ENCODE assay signal across 9 mouse cellular contexts in the genomic region with DNA sequence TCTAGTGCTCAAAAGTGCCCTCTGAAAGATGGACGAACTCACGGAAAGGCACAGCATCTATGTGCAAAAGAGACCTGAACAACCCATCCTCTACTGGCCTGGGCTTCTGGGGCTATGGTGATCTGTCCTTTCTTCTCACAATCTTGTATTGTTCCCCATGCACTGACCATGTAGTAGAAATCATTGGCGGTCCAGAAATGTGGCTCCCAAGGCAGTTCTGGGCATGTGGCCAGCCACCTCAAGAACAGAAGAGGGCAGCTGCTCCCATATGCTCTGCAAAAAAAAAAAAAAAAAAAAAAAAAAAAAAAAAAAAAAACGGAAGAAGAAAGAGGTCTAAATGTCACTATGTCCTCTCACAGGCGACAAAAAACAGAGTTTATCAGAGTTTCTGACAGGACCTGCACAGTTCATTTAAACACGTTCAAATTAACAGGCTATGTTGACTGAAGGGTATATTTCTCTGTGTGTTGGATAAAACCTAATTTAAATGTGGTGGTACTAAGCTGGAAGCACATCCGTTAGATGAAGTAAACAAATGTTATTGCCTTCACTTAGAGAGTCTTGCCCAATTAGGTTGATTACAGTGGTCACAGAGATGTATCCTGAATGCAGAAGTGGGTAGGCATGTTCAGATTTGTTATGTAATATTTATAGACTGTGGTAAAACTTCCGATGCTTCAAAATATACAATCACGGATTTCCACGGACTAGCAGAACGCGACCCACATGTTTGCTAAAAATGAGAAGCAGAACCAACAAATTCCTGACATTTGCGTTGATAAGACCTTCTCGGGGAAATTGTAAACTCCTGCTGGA.
A peak's percentile ranks its signal among the peaks of the same experiment; 100 is the strongest.
DNase-seq lines count a peak whose midpoint lies in the region; ATAC-seq lines count a peak whose summit lies in the region.
"Had no signal": no experiment of that assay in that cellular context is flagged by ENCODE, and none has a peak within 500 bp of the region (broad histone marks: within the 10 kb centered on the region; RNA-seq: fewer than 3 reads in every experiment).

No protein-coding gene starts in this region.

- no peak for ATAC-seq in midbrain, embryonic 11.5 days (ENCODE audit: low FRiP score)

- H3K36me3 ChIP-seq in midbrain, embryonic 11.5 days (ENCODE audit: control insufficient read depth, insufficient read depth, low read length) = no peaks in the 10 kb centered on the region

- no peak overlapping the region for H3K4me3 ChIP-seq in midbrain, embryonic 11.5 days (ENCODE audit: low read depth, low read length)
- H3K4me3 ChIP-seq: erythroblast, embryonic 14.5 days had no signal

- no peak overlapping the region for H3K9ac ChIP-seq in midbrain, embryonic 11.5 days (ENCODE audit: low read length)

- no peaks in the 10 kb centered on the region for H3K4me1 ChIP-seq in midbrain, embryonic 11.5 days (ENCODE audit: control insufficient read depth, insufficient read depth, low read length)

- H3K4me2 ChIP-seq in midbrain, embryonic 11.5 days = no peak overlapping the region

- 90% methylated on average over 14 of the region's 14 CpGs for WGBS in midbrain, embryonic 11.5 days

- no peaks in the 10 kb centered on the region for H3K9me3 ChIP-seq in midbrain, embryonic 11.5 days (ENCODE audit: control insufficient read depth, low read length)

- intact Hi-C loops in heart, postnatal 14 days (cut with DNase I) = loop anchor here (10.0 kb wide), 1 partner anchor 1009 kb away; no protein-coding TSS in a partner anchor

- no peak overlapping the region for H3K27ac ChIP-seq in midbrain, embryonic 11.5 days (ENCODE audit: low read depth, low read length)

- no peaks in the 10 kb centered on the region for H3K27me3 ChIP-seq in midbrain, embryonic 11.5 days (ENCODE audit: control insufficient read depth, insufficient read depth, low read length)

- DNase-seq in adrenal gland, adult (ENCODE audit: inconsistent age in 2 of 2, low spot score in 1 of 2) = peak; percentile 32 to 51
- DNase-seq in adrenal gland, adult 8-10 months = no peak
- DNase-seq in ovary, adult 18-20 months (ENCODE audit: low spot score) = peak; percentile 8
- DNase-seq in ovary, postnatal 10 days (ENCODE audit: low spot score) = no peak
- DNase-seq in heart, postnatal 14 days = peak; percentile 73 to 76
- peak; percentile 14 for DNase-seq in retina, postnatal 7 days (ENCODE audit: low read depth, low spot score)
- DNase-seq in B cell, adult 2 months = no peak
- DNase-seq in midbrain, embryonic 11.5 days (ENCODE audit: low spot score, missing footprints) = no peak

Comparison
In these comparisons a context has a peak if more than half of its experiments do, and no peak if none do; other contexts are left out.
1. DNase-seq: peak in adrenal gland, adult (2 of 2), ovary, adult 18-20 months (single experiment), heart, postnatal 14 days (2 of 2) and retina, postnatal 7 days (single experiment); none in adrenal gland, adult 8-10 months (single experiment), ovary, postnatal 10 days (single experiment), B cell, adult 2 months (0 of 2) and midbrain, embryonic 11.5 days (single experiment).